Mouse (Mus musculus) thymus, adult 2 months (tissue): ENCODE results near the gene Piwil4. TPM values are rescaled to one million over a fixed set of nuclear protein-coding genes. Genes with fewer than 3 reads are reported as not detected.

Source experiments
- DNase-seq: peaks from one replicate; pipeline ENCODE4 v3.0.0; 2021
- H3K27ac ChIP-seq: fragments of 200-500 bp; 2 replicates; pipeline ENCODE4 v1.5.1; 2012; ENCODE audit warnings: low read length, control low read depth; ENCODE audit not compliant: control insufficient read depth, insufficient read depth
- H3K27me3 ChIP-seq: fragments of 200-500 bp; 2 replicates; pipeline ENCODE4 v1.6.1; 2012; ENCODE audit warnings: mild to moderate bottlenecking, low read length, moderate library complexity, mixed read lengths; ENCODE audit not compliant: control insufficient read depth, insufficient read depth
- H3K36me3 ChIP-seq: fragments of 200-500 bp; 2 replicates; pipeline ENCODE4 v1.6.1; 2012; ENCODE audit warnings: mild to moderate bottlenecking, low read length, moderate library complexity; ENCODE audit not compliant: control insufficient read depth, insufficient read depth
- H3K4me1 ChIP-seq: fragments of 200-500 bp; replicated peaks from 2 replicates; pipeline ENCODE4 v1.6.1; 2012; ENCODE audit warnings: low read length; ENCODE audit not compliant: control insufficient read depth, insufficient read depth
- H3K4me3 ChIP-seq: fragments of 200-500 bp; 2 replicates; pipeline ENCODE4 v1.5.1; 2012; ENCODE audit warnings: mild to moderate bottlenecking, low read length, control low read depth, moderate library complexity; ENCODE audit not compliant: control insufficient read depth, insufficient read depth
- CTCF ChIP-seq: fragments of 200-500 bp; IDR thresholded peaks from 2 replicates; pipeline ENCODE4 v1.5.1; 2012; ENCODE audit warnings: mild to moderate bottlenecking, control low read depth, low read length, moderate library complexity, borderline replicate concordance; ENCODE audit not compliant: control insufficient read depth, poor library complexity, insufficient read depth; ENCODE audit errors: extremely low read depth
- POLR2A ChIP-seq: fragments of 200-500 bp; IDR thresholded peaks from 2 replicates; pipeline ENCODE4 v1.6.1; 2012; ENCODE audit warnings: mild to moderate bottlenecking, low read length, control low read depth, moderate library complexity; ENCODE audit not compliant: control insufficient read depth, poor library complexity, insufficient read depth; ENCODE audit errors: extremely low read depth
- WGBS: fragments of 180-500 bp; shearing (Covaris S2); methylation state at CpG from one replicate; pipeline ENCODE4 v1.1.7; 2018; 5-methylcytosine and 5-hydroxymethylcytosine counted together
- polyA plus RNA-seq: library from polyadenylated mRNA; depleted of rRNA; stranded (reverse); fragments of >200 nt; gene quantifications from 2 replicates; pipeline ENCODE4 v1.2.3, GENCODE M21; 2012

The Piwil4 gene
- polyA plus RNA-seq, 1 experiment = 1.0 TPM

- WGBS = 32% methylated on average over 23 of the region's 23 CpGs
- DNase-seq = no peak
These were observed 30.4 kb upstream of the Piwil4 start, which contains the start of gene 1700012B09Rik for GRCm38 (mm10) chr9:14770803-14771471. Gene 1700012B09Rik, minus strand, starts transcription at chr9:14771030.

GRCm38 (mm10) chr9:14769811-14770210 is 29.3 kb upstream of the Piwil4 start:
- Histone ChIP-seq H3K27me3 (no peaks in the 10 kb centered on the region), H3K36me3 (no peaks in the 10 kb centered on the region), H3K4me3 (no peak overlapping the region), H3K27ac (no peak overlapping the region), H3K4me1 (no peaks in the 10 kb centered on the region; the same call in 1 of the 2 replicates)
- 92% methylated on average over 5 of the region's 6 CpGs for WGBS
- TF ChIP-seq POLR2A (no peak), CTCF (no peak)
- no peak for DNase-seq

More at GRCm38 (mm10) chr9:14770803-14771471, 30.4 kb upstream of the Piwil4 start, which contains the start of gene 1700012B09Rik:
- Histone ChIP-seq H3K27ac (no peak within 1 kb of the TSS), H3K27me3 (no peaks in the 10 kb centered on the region), H3K4me3 (no peak within 1 kb of the TSS), H3K4me1 (no peaks in the 10 kb centered on the region; the same call in 1 of the 2 replicates), H3K36me3 (no peaks in the 10 kb centered on the region)
- TF ChIP-seq CTCF (no peak), POLR2A (no peak)

GRCm38 (mm10) chr9:14764765-14765164 is 24.2 kb upstream of the Piwil4 start:
- no peak overlapping the region for H3K4me3 ChIP-seq
- no peaks in the 10 kb centered on the region for H3K4me1 ChIP-seq
- TF ChIP-seq CTCF (no peak), POLR2A (no peak)
- H3K36me3 ChIP-seq = no peaks in the 10 kb centered on the region
- no peaks in the 10 kb centered on the region for H3K27me3 ChIP-seq
- WGBS = 20% methylated on average over 7 of the region's 7 CpGs
- H3K27ac ChIP-seq = no peak overlapping the region
- peak; percentile 49 for DNase-seq

- TF ChIP-seq CTCF (no peak), POLR2A (no peak)
- Histone ChIP-seq H3K36me3 (no peaks in the 10 kb centered on the region), H3K4me1 (no peaks in the 10 kb centered on the region), H3K27me3 (no peaks in the 10 kb centered on the region), H3K4me3 (no peak overlapping the region), H3K27ac (no peak overlapping the region)
- no peak for DNase-seq
These were observed 18.7 kb upstream of the Piwil4 start for GRCm38 (mm10) chr9:14759261-14759660.

- Histone ChIP-seq H3K27me3 (no peaks in the 10 kb centered on the region), H3K4me3 (no peak overlapping the region), H3K4me1 (no peaks in the 10 kb centered on the region), H3K36me3 (no peaks in the 10 kb centered on the region), H3K27ac (no peak overlapping the region)
- 35% methylated on average over 7 of the region's 7 CpGs for WGBS
- no peak for TF ChIP-seq CTCF
- TF ChIP-seq POLR2A = no peak
- no peak for DNase-seq
These were observed 18.1 kb upstream of the Piwil4 start for GRCm38 (mm10) chr9:14758590-14758989.

GRCm38 (mm10) chr9:14754469-14754868 is 13.9 kb upstream of the Piwil4 start:
- Histone ChIP-seq H3K27ac (no peak overlapping the region), H3K36me3 (no peaks in the 10 kb centered on the region), H3K4me3 (no peak overlapping the region), H3K27me3 (no peaks in the 10 kb centered on the region; the same call in 1 of the 2 replicates), H3K4me1 (peaks cover 15% of the 10 kb centered on the region)
- 91% methylated on average over 3 of the region's 3 CpGs for WGBS
- TF ChIP-seq CTCF = no peak
- no peak for TF ChIP-seq POLR2A
- no peak for DNase-seq

- no peak for DNase-seq
- H3K27ac ChIP-seq = no peak overlapping the region
- no peak overlapping the region for H3K4me3 ChIP-seq
- H3K27me3 ChIP-seq = no peaks in the 10 kb centered on the region; the same call in 1 of the 2 replicates
- no peak for TF ChIP-seq POLR2A
- TF ChIP-seq CTCF = no peak
- H3K4me1 ChIP-seq = peaks cover 15% of the 10 kb centered on the region
- H3K36me3 ChIP-seq = no peaks in the 10 kb centered on the region
These were observed 13.4 kb upstream of the Piwil4 start for GRCm38 (mm10) chr9:14753947-14754346.
